ENCODE assay signal across 21 mouse cellular contexts in genomic region chr10:57740733-57741132, GRCm38 (mm10).
"Had no signal": no experiment of that assay in that cellular context is flagged by ENCODE, and none has a peak within 500 bp of the region (broad histone marks: within the 10 kb centered on the region; RNA-seq: fewer than 3 reads in every experiment).

No protein-coding gene starts in this region.

- H3K4me3 ChIP-seq: heart, adult 2 months; heart, embryonic 13.5 days; heart, embryonic 15.5 days; hindbrain, embryonic 13.5 days; hindbrain, embryonic 15.5 days; limb, embryonic 13.5 days; limb, embryonic 15.5 days; liver, embryonic 12.5 days had no signal

- H3K9me3 ChIP-seq: heart, embryonic 13.5 days; heart, embryonic 15.5 days; hindbrain, embryonic 13.5 days; hindbrain, embryonic 15.5 days; limb, embryonic 13.5 days; limb, embryonic 15.5 days; liver, embryonic 12.5 days had no signal

- H3K4me1 ChIP-seq: heart, embryonic 13.5 days; heart, embryonic 15.5 days; hindbrain, embryonic 13.5 days; hindbrain, embryonic 15.5 days; limb, embryonic 13.5 days; limb, embryonic 15.5 days; liver, embryonic 12.5 days had no signal

- H3K36me3 ChIP-seq: heart, embryonic 13.5 days; heart, embryonic 15.5 days; hindbrain, embryonic 13.5 days; hindbrain, embryonic 15.5 days; limb, embryonic 13.5 days; limb, embryonic 15.5 days; liver, embryonic 12.5 days had no signal

- DNase-seq: gastrocnemius, postnatal 14 days; gastrocnemius, postnatal 36 days; heart, adult 11 months; heart, adult 2 months; heart, postnatal 14 days; heart, postnatal 36 days; kidney, postnatal 10 days; layer of hippocampus, adult 9-11 months; layer of hippocampus, postnatal 36 days; left cerebral cortex, postnatal 4 days had no signal

- ATAC-seq: hindbrain, postnatal 0 days; intestine, embryonic 16.5 days; liver, embryonic 12.5 days had no signal

- H3K27ac ChIP-seq: heart, adult 2 months; heart, embryonic 13.5 days; heart, embryonic 15.5 days; hindbrain, embryonic 13.5 days; hindbrain, embryonic 15.5 days; hindbrain, postnatal 0 days; limb, embryonic 13.5 days; limb, embryonic 15.5 days; liver, embryonic 12.5 days; liver, embryonic 14.5 days had no signal

- H3K27me3 ChIP-seq: heart, embryonic 13.5 days; heart, embryonic 15.5 days; hindbrain, embryonic 13.5 days; hindbrain, embryonic 15.5 days; limb, embryonic 15.5 days; liver, embryonic 12.5 days had no signal

- H3K9ac ChIP-seq: heart, embryonic 13.5 days; heart, embryonic 15.5 days; hindbrain, embryonic 13.5 days; hindbrain, embryonic 15.5 days; limb, embryonic 13.5 days; limb, embryonic 15.5 days; liver, embryonic 12.5 days; liver, embryonic 14.5 days had no signal

- H3K4me2 ChIP-seq: heart, embryonic 11.5 days; heart, embryonic 13.5 days; heart, embryonic 15.5 days; hindbrain, embryonic 13.5 days; hindbrain, embryonic 15.5 days; limb, embryonic 13.5 days; limb, embryonic 15.5 days; liver, embryonic 12.5 days had no signal
